Mouse (Mus musculus) lung, embryonic 14.5 days (tissue): ENCODE results near the gene Strn3. TPM values are rescaled to one million over a fixed set of nuclear protein-coding genes. Genes with fewer than 3 reads are reported as not detected.
"Not testable (repeated sequence)": the region's sequence is repeated elsewhere in the genome, so short reads cannot be mapped to it uniquely, and the experiment has no call there.

Source experiments
- ATAC-seq: fragments of 200-750 bp; cut with Nextera tagmentation; 2 replicates; pipeline ENCODE4 v1.8.0; 2017; ENCODE audit warnings: mild to moderate bottlenecking, moderate TSS enrichment, moderate library complexity; ENCODE audit not compliant: insufficient read depth
- DNase-seq: peaks from one replicate; pipeline ENCODE4 v3.0.0-alpha.2; 2015
- H3K27ac ChIP-seq: fragments of 300-500 bp; sonication (generic); 2 replicates; pipeline ENCODE4 v1.5.1; 2014; ENCODE audit warnings: low read depth, mild to moderate bottlenecking, moderate library complexity
- H3K27me3 ChIP-seq: fragments of 300-500 bp; sonication (generic); 2 replicates; pipeline ENCODE4 v1.6.1; 2014; ENCODE audit warnings: low read length, control low read depth; ENCODE audit not compliant: insufficient read depth
- H3K36me3 ChIP-seq: fragments of 300-500 bp; sonication (generic); 2 replicates; pipeline ENCODE4 v1.6.1; 2014; ENCODE audit warnings: control low read depth; ENCODE audit not compliant: insufficient read depth
- H3K4me1 ChIP-seq: fragments of 300-500 bp; sonication (generic); 2 replicates; pipeline ENCODE4 v1.6.1; 2014; ENCODE audit warnings: antibody characterized with exemption, control low read depth; ENCODE audit not compliant: insufficient read depth
- H3K4me2 ChIP-seq: fragments of 300-500 bp; sonication (generic); 2 replicates; pipeline ENCODE4 v1.6.1; 2014; ENCODE audit warnings: mild to moderate bottlenecking
- H3K4me3 ChIP-seq: fragments of 300-500 bp; sonication (generic); 2 replicates; pipeline ENCODE4 v1.5.1; 2014; ENCODE audit warnings: low read depth, low read length
- H3K9ac ChIP-seq: fragments of 300-500 bp; sonication (generic); 2 replicates; pipeline ENCODE4 v1.6.1; 2014
- H3K9me3 ChIP-seq: fragments of 300-500 bp; sonication (generic); 2 replicates; pipeline ENCODE4 v1.6.1; 2016; ENCODE audit warnings: low read depth, low read length, control low read depth
- CTCF ChIP-seq: IDR thresholded peaks from 2 replicates; pipeline ENCODE4 v1.5.1; 2016; ENCODE audit warnings: antibody characterized with exemption, low read depth
- WGBS: fragments of 180-500 bp; shearing (Covaris S2); extraction: QIAGEN DNeasy Blood & Tissue Kit; methylation state at CpG from one replicate; pipeline ENCODE4 v1.1.7; 2014; 5-methylcytosine and 5-hydroxymethylcytosine counted together
- polyA plus RNA-seq: library from polyadenylated mRNA; unstranded; fragments of >200 nt; fragmentation: Nextera tagmentation; extraction: Ambion mirVana; gene quantifications from 2 replicates; pipeline ENCODE4 v1.2.1, GENCODE M21; 2014

Strn3 gene
- polyA plus RNA-seq, 1 experiment from 2014 or later = 61.3 TPM

GRCm38 (mm10) chr12:51589263-51589662 lies 102.4 kb downstream of the Strn3 start:
- Histone ChIP-seq H3K4me1 (no peaks in the 10 kb centered on the region), H3K9ac (no peak overlapping the region), H3K36me3 (no peaks in the 10 kb centered on the region), H3K27ac (no peak overlapping the region), H3K4me2 (no peak overlapping the region), H3K4me3 (no peak overlapping the region), H3K27me3 (peaks cover 25% of the 10 kb centered on the region), H3K9me3 (no peaks in the 10 kb centered on the region; the same call in 1 of the 2 replicates)
- ATAC-seq = no peak
- no peak for DNase-seq
- no peak for TF ChIP-seq CTCF
- WGBS = 82% methylated on average over 5 of the region's 5 CpGs

- not testable (repeated sequence) for ATAC-seq, H3K9me3 ChIP-seq, H3K4me2 ChIP-seq, DNase-seq, H3K27ac ChIP-seq, H3K4me1 ChIP-seq, H3K36me3 ChIP-seq, H3K27me3 ChIP-seq, H3K9ac ChIP-seq, H3K4me3 ChIP-seq
- WGBS = 93% methylated on average over 2 of the region's 2 CpGs
These were observed 113.9 kb downstream of the Strn3 start for GRCm38 (mm10) chr12:51577816-51578215.

- TF ChIP-seq CTCF = no peak
- Histone ChIP-seq H3K9me3 (no peaks in the 10 kb centered on the region), H3K4me2 (no peak overlapping the region), H3K27ac (no peak overlapping the region), H3K36me3 (no peaks in the 10 kb centered on the region), H3K4me3 (no peak overlapping the region), H3K9ac (no peak overlapping the region), H3K4me1 (no peaks in the 10 kb centered on the region), H3K27me3 (no peaks in the 10 kb centered on the region)
- DNase-seq = no peak
- 57% methylated on average over 4 of the region's 4 CpGs for WGBS
- ATAC-seq = no peak
These were observed 119.0 kb downstream of the Strn3 start for GRCm38 (mm10) chr12:51572651-51573050.

GRCm38 (mm10) chr12:51569944-51570343 lies 121.8 kb downstream of the Strn3 start:
- Histone ChIP-seq H3K36me3 (no peaks in the 10 kb centered on the region), H3K9me3 (no peaks in the 10 kb centered on the region), H3K27ac (no peak overlapping the region), H3K4me2 (no peak overlapping the region), H3K9ac (no peak overlapping the region), H3K27me3 (no peaks in the 10 kb centered on the region), H3K4me1 (no peaks in the 10 kb centered on the region), H3K4me3 (no peak overlapping the region)
- TF ChIP-seq CTCF = no peak
- DNase-seq = no peak
- 59% methylated on average over 7 of the region's 7 CpGs for WGBS
- ATAC-seq = no peak

- ATAC-seq = no peak
- Histone ChIP-seq H3K4me2 (no peak overlapping the region), H3K4me3 (no peak overlapping the region), H3K4me1 (no peaks in the 10 kb centered on the region), H3K27ac (no peak overlapping the region), H3K36me3 (no peaks in the 10 kb centered on the region), H3K9me3 (no peaks in the 10 kb centered on the region), H3K9ac (no peak overlapping the region), H3K27me3 (no peaks in the 10 kb centered on the region)
- no peak for TF ChIP-seq CTCF
- 55% methylated on average over 8 of the region's 8 CpGs for WGBS
- no peak for DNase-seq
These were observed 122.2 kb downstream of the Strn3 start for GRCm38 (mm10) chr12:51569472-51569871.

- Histone ChIP-seq H3K36me3 (no peaks in the 10 kb centered on the region), H3K4me2 (no peak overlapping the region), H3K27ac (no peak overlapping the region), H3K9me3 (no peaks in the 10 kb centered on the region), H3K4me1 (no peaks in the 10 kb centered on the region), H3K9ac (no peak overlapping the region), H3K4me3 (no peak overlapping the region), H3K27me3 (no peaks in the 10 kb centered on the region)
- no peak for TF ChIP-seq CTCF
- 39% methylated on average over 7 of the region's 7 CpGs for WGBS
- no peak for ATAC-seq
- no peak for DNase-seq
These were observed 124.5 kb downstream of the Strn3 start for GRCm38 (mm10) chr12:51567225-51567624.

- H3K4me3 ChIP-seq = no peak overlapping the region
- no peaks in the 10 kb centered on the region for H3K36me3 ChIP-seq
- H3K4me2 ChIP-seq = no peak overlapping the region
- no peak overlapping the region for H3K9ac ChIP-seq
- no peaks in the 10 kb centered on the region for H3K9me3 ChIP-seq
- no peak for TF ChIP-seq CTCF
- 43% methylated on average over 9 of the region's 9 CpGs for WGBS
- DNase-seq (peak; percentile 30), ATAC-seq (no peak)
- H3K27ac ChIP-seq = no peak overlapping the region
- no peaks in the 10 kb centered on the region for H3K4me1 ChIP-seq
- no peaks in the 10 kb centered on the region for H3K27me3 ChIP-seq
These were observed 130.3 kb downstream of the Strn3 start for GRCm38 (mm10) chr12:51561416-51561815.

Other genes with a start within 250 kb of the Strn3 start
- 0.42 and 0.68 TPM in 2 replicates for gene Coch, start 98.6 kb downstream of the Strn3 start, polyA plus RNA-seq
- 37.0 and 38.5 TPM in 2 replicates for gene Ap4s1, start 864 bp downstream of the Strn3 start, polyA plus RNA-seq
- 46.6 and 46.8 TPM in 2 replicates for gene Hectd1, start 137.6 kb upstream of the Strn3 start, polyA plus RNA-seq